In the genomic region with DNA sequence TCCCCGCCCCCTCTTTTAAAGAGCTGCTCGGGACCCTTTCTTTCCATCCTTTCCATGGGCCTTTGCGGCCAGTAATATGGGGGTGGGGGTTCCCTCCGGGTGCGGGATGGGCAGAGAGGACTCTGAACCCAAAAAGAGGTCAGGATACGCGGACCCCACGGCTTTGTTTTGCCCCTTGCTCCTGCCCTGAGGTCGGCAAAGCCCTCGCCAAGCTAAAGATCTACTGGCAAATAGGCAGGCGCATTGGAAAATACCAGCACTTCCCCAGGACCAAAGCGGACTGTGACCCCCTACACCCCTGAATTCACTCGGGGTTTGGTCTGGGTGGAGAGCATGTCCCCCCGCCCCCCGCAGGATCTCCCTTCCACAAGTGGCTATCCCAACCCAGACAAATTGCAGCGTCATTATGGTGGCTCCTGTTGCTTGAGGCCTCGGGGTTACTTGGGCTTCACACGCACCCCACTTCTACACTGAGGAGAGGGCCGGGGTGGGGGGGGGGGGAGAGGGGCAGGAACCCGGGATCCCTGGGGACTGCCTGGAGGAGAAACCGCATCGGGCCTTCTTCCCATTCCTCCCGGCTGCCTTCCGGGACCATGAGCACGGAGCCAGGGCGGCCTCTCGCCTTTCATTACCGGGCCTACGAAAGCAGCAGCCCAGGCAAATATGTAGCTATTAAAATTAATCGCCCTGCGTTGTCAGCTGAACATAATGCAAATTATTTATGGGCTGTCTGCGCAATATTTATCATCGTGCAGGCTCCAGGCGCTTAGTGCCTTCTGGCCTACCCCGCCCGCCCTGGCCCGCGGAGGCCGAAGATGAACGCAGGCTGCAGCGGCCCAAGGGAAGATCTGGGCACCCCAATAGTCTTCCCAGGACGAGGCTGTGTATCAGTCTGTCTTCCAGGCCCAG, we compare ENCODE assay signal across 8 mouse cellular contexts. TPM values are rescaled to one million over a fixed set of nuclear protein-coding genes. Genes with fewer than 3 reads are reported as not detected.
DNase-seq lines count a peak whose midpoint lies in the region; ATAC-seq and TF ChIP-seq lines count a peak whose summit lies in the region.

No protein-coding gene starts in this region.

- 9% methylated on average over 41 of the region's 42 CpGs for WGBS in heart, embryonic 10.5 days
- WGBS in heart, embryonic 16.5 days: 39% methylated on average over 40 of the region's 42 CpGs
- 16% methylated on average over 41 of the region's 42 CpGs for WGBS in liver, embryonic 16.5 days (ENCODE audit: insufficient replicate concordance)
- WGBS in lung, adult 2 months: 38% methylated on average over 42 of the region's 42 CpGs

- no peaks in the 10 kb centered on the region for H3K9me3 ChIP-seq in heart, embryonic 10.5 days
- H3K9me3 ChIP-seq in ES-Bruce4 (replicated peaks; ENCODE audit: control insufficient read depth, insufficient read depth, low read length, poor library complexity, severe bottlenecking): no peaks in the 10 kb centered on the region
- no peaks in the 10 kb centered on the region for H3K9me3 ChIP-seq in heart, embryonic 16.5 days (replicated peaks; ENCODE audit: control insufficient read depth, low read length)
- H3K9me3 ChIP-seq in liver, embryonic 16.5 days (replicated peaks; ENCODE audit: control insufficient read depth, low read length): no peaks in the 10 kb centered on the region

- intact Hi-C loops in heart, postnatal 10 days (cut with DNase I): no loop called here

- H3K4me2 ChIP-seq in heart, embryonic 16.5 days (ENCODE audit: low read depth, low read length): peak overlapping the region; percentile 69
- peak overlapping the region; percentile 54 for H3K4me2 ChIP-seq in liver, embryonic 16.5 days (ENCODE audit: low read depth, low read length)

- H3K27me3 ChIP-seq in heart, embryonic 10.5 days (ENCODE audit: insufficient read depth, poor library complexity, severe bottlenecking): peaks cover 85% of the 10 kb centered on the region
- H3K27me3 ChIP-seq in ES-Bruce4 (ENCODE audit: control insufficient read depth, insufficient read depth, low read length, poor library complexity, severe bottlenecking): peaks cover 5% of the 10 kb centered on the region
- peaks cover 41% of the 10 kb centered on the region for H3K27me3 ChIP-seq in heart, embryonic 16.5 days (ENCODE audit: control insufficient read depth, insufficient read depth, low read length)
- peaks cover 74% of the 10 kb centered on the region for H3K27me3 ChIP-seq in liver, embryonic 16.5 days (ENCODE audit: control insufficient read depth, insufficient read depth, low read depth, low read length)

- no peak for DNase-seq in heart, embryonic 10.5 days (ENCODE audit: low spot score)
- DNase-seq in heart, postnatal 10 days: no peak
- DNase-seq in natural killer cell, adult 2 months (ENCODE audit: low spot score in 2 of 2): no peak
- DNase-seq in right cerebral cortex, postnatal 4 days: no peak
- DNase-seq in lung, adult 2 months: no peak

- TF ChIP-seq EP300 in ES-Bruce4 (IDR thresholded peaks at IDR 0.05; ENCODE audit: insufficient read depth, low read depth, low read length): no peak

- H3K4me3 ChIP-seq in heart, embryonic 10.5 days: peak overlapping the region; percentile 55
- H3K4me3 ChIP-seq in ES-Bruce4 (ENCODE audit: low read depth, low read length): peak overlapping the region; percentile 29
- peak overlapping the region; percentile 41 for H3K4me3 ChIP-seq in heart, embryonic 16.5 days (ENCODE audit: low read length)
- peak overlapping the region; percentile 40 for H3K4me3 ChIP-seq in liver, embryonic 16.5 days (ENCODE audit: low read depth, low read length)
- H3K4me3 ChIP-seq in lung, adult 2 months (replicated peaks; ENCODE audit: extremely low read depth, low read depth, low read length): no peak overlapping the region

- peak overlapping the region; percentile 84 for H3K27ac ChIP-seq in heart, embryonic 10.5 days
- 0 out of 2 replicates have a peak overlapping the region, but pooled peaks have one; percentile 73 for H3K27ac ChIP-seq in ES-Bruce4 (ENCODE audit: insufficient read depth, low read length)
- H3K27ac ChIP-seq in heart, embryonic 16.5 days (ENCODE audit: low read length): no peak overlapping the region
- no peak overlapping the region for H3K27ac ChIP-seq in liver, embryonic 16.5 days (ENCODE audit: low read length)

- no peaks in the 10 kb centered on the region for H3K36me3 ChIP-seq in heart, embryonic 10.5 days
- H3K36me3 ChIP-seq in ES-Bruce4 (ENCODE audit: control insufficient read depth, insufficient read depth, low read length, poor library complexity, severe bottlenecking): no peaks in the 10 kb centered on the region
- no peaks in the 10 kb centered on the region for H3K36me3 ChIP-seq in heart, embryonic 16.5 days (ENCODE audit: control insufficient read depth, insufficient read depth)
- H3K36me3 ChIP-seq in liver, embryonic 16.5 days (ENCODE audit: control insufficient read depth, insufficient read depth): no peaks in the 10 kb centered on the region

- H3K9ac ChIP-seq in ES-Bruce4 (ENCODE audit: low read depth, poor library complexity, severe bottlenecking): peak overlapping the region; percentile 80
- H3K9ac ChIP-seq in heart, embryonic 16.5 days (ENCODE audit: low read length): peak overlapping the region; percentile 65
- H3K9ac ChIP-seq in liver, embryonic 16.5 days (ENCODE audit: low read depth, low read length): no peak overlapping the region; the same call in 1 of the 2 replicates

- peaks cover 48% of the 10 kb centered on the region for H3K4me1 ChIP-seq in heart, embryonic 10.5 days
- peaks cover 2% of the 10 kb centered on the region for H3K4me1 ChIP-seq in ES-Bruce4 (ENCODE audit: control insufficient read depth, insufficient read depth, low read length)
- H3K4me1 ChIP-seq in heart, embryonic 16.5 days (ENCODE audit: control insufficient read depth, insufficient read depth, low read length): peaks cover 30% of the 10 kb centered on the region
- no peaks in the 10 kb centered on the region; the same call in 1 of the 2 replicates for H3K4me1 ChIP-seq in liver, embryonic 16.5 days (ENCODE audit: control insufficient read depth, low read depth, low read length)
- no peaks in the 10 kb centered on the region; the same call in 1 of the 2 replicates for H3K4me1 ChIP-seq in lung, adult 2 months (ENCODE audit: control insufficient read depth, insufficient read depth, low read length)

- ATAC-seq in heart, embryonic 16.5 days (replicated peaks; ENCODE audit: extremely low read depth, insufficient read depth, low FRiP score): no peak
- ATAC-seq in liver, embryonic 16.5 days (ENCODE audit: low read depth): no peak

- no peak for TF ChIP-seq POLR2A in ES-Bruce4 (IDR thresholded peaks at IDR 0.05; ENCODE audit: insufficient read depth, low read length)
- TF ChIP-seq POLR2A in lung, adult 2 months (IDR thresholded peaks at IDR 0.05; ENCODE audit: borderline replicate concordance, extremely low read depth, low read depth, low read length): no peak

- no peak for TF ChIP-seq CTCF in ES-Bruce4 (IDR thresholded peaks at IDR 0.05; ENCODE audit: low read depth, low read length)
- no peak for TF ChIP-seq CTCF in lung, adult 2 months (IDR thresholded peaks at IDR 0.05; ENCODE audit: insufficient read depth, low read length)

RNA-seq across cellular contexts. Expression of a gene that starts 7.9 kb away (rescaled TPM):
- 17.5 and 20.8 TPM in 2 replicates for polyA plus RNA-seq in heart, embryonic 10.5 days (2016; fragmentation: Nextera tagmentation; extraction: Ambion mirVana)
- total RNA-seq in heart, postnatal 10 days (2021): 10 to 100 TPM; 26.4 to 38.5 TPM
- polyA plus RNA-seq in ES-Bruce4 (2011; ENCODE audit: insufficient read depth, insufficient read length, low read depth, missing spikeins): 14.9 and 15.8 TPM in 2 replicates
- 11.5 and 13.5 TPM in 2 replicates for polyA plus RNA-seq in heart, embryonic 16.5 days (2015; fragmentation: Nextera tagmentation; extraction: Ambion mirVana)
- polyA plus RNA-seq in liver, embryonic 16.5 days (2015; fragmentation: Nextera tagmentation; extraction: Ambion mirVana): 4.5 and 4.9 TPM in 2 replicates
- polyA plus RNA-seq in lung, adult 2 months (2012; rRNA removed): 12.7 and 15.8 TPM in 2 replicates

Comparison
In these comparisons a context has a peak if more than half of its experiments do, and no peak if none do; other contexts are left out.
1. H3K27ac ChIP-seq: peak in heart, embryonic 10.5 days (single experiment) and ES-Bruce4 (single experiment); none in heart, embryonic 16.5 days (single experiment) and liver, embryonic 16.5 days (single experiment).